Mouse (Mus musculus): ENCODE data around the gene Mucl3. TPM values are rescaled to one million over a fixed set of nuclear protein-coding genes. Genes with fewer than 3 reads are reported as not detected.

Gene Mucl3
- total RNA-seq (2021) (not detected), polyA plus RNA-seq (2012; rRNA removed) (not detected in 2 replicates)
- long read RNA-seq: 0 reads

DNA sequence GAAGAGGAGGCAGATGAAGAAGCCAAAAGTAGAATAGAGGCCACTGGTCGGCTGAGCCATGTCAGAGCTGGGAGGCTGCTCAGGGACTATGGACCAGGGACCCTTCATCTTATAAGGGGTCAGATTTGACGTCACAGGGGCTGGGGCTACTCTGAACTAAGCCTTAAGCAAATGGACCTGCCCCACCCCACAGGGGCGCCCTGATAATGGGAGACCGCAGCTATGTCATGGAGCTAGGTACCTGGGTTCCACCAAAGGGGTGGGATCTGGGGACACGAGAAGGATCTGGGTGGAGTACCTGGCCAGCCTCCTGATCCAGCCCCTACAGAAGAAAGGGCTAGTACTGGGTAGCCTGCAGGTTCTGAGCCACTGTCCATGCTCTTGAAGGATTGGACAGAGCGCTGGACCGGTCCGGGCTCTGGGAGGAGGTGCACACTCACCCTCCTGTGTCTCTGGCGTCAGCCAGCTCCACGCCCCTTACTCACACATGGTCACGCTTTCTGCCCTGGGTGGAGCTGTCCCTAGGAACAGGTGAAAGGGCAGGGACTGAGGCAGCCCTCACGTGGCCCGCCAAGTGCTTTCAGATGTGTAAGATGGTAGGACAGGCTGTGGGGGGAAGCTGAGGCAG is at the start of gene Mucl3:
Mucl3 (minus strand) TSS at position 87 of the 628 bp plus-strand sequence.
- no peak for TF ChIP-seq POLR2A (IDR thresholded peaks at IDR 0.05; ENCODE audit: insufficient read depth, low read depth, low read length)
- no peak for TF ChIP-seq CTCF (IDR thresholded peaks at IDR 0.05)
- TF ChIP-seq EP300 (IDR thresholded peaks at IDR 0.05; ENCODE audit: insufficient read depth, low read depth, low read length): no peak
- no peaks in the 10 kb centered on the region for H3K36me3 ChIP-seq (ENCODE audit: control insufficient read depth, insufficient read depth, low read length)
- H3K4me1 ChIP-seq (ENCODE audit: control insufficient read depth, insufficient read depth, low read length): no peaks in the 10 kb centered on the region
- intact Hi-C loops (cut with DNase I): no loop called here
- DNase-seq: no peak
- no peak within 1 kb of the TSS for H3K4me3 ChIP-seq
- H3K9ac ChIP-seq (ENCODE audit: low read depth, low read length): no peak within 1 kb of the TSS
- H3K27me3 ChIP-seq (ENCODE audit: control insufficient read depth, insufficient read depth, low read length): no peaks in the 10 kb centered on the region
- H3K27ac ChIP-seq: no peak within 1 kb of the TSS
- 66% methylated on average over 13 of the region's 13 CpGs for WGBS
- H3K79me2 ChIP-seq (replicated peaks; ENCODE audit: control insufficient read depth, insufficient read depth, low read length): no peaks in the 10 kb centered on the region

DNA sequence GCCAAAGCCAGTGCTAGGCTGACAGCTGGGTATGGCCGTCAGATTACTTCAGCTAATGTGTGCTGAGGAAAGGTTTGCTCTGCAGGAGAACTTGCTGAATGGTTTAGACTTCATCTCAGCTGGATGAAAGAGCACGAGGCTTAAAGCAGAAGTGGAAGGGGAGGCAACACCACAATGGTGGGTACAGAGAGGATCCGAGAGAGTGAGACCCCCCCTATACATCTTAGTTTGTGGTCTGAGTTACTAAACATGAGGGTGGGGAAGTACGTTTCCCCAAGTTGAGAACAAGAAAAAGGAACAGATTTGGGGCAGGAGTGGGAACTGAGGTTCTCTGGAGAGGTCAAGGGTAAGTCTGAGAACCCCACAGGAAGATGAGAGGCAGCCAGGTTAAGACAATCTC is 48.9 kb upstream of the Mucl3 start:
- Histone ChIP-seq H3K4me1 (ENCODE audit: control insufficient read depth, insufficient read depth, low read length) (peaks cover 2% of the 10 kb centered on the region; the same call in 1 of the 2 replicates), H3K9ac (ENCODE audit: low read depth, low read length) (no peak overlapping the region), H3K79me2 (replicated peaks; ENCODE audit: control insufficient read depth, insufficient read depth, low read length) (no peaks in the 10 kb centered on the region), H3K4me3 (no peak overlapping the region), H3K36me3 (ENCODE audit: control insufficient read depth, insufficient read depth, low read length) (no peaks in the 10 kb centered on the region), H3K27ac (no peak overlapping the region), H3K27me3 (ENCODE audit: control insufficient read depth, insufficient read depth, low read length) (0 out of 2 replicates have a peak, but pooled peaks cover under 1% of the 10 kb centered on the region)
- no peak for DNase-seq
- WGBS: 68% methylated on average over 4 of the region's 4 CpGs
- intact Hi-C loops (cut with DNase I): no loop called here
- TF ChIP-seq EP300 (IDR thresholded peaks at IDR 0.05; ENCODE audit: insufficient read depth, low read depth, low read length) (no peak), CTCF (IDR thresholded peaks at IDR 0.05) (no peak), POLR2A (IDR thresholded peaks at IDR 0.05; ENCODE audit: insufficient read depth, low read depth, low read length) (no peak)

DNA sequence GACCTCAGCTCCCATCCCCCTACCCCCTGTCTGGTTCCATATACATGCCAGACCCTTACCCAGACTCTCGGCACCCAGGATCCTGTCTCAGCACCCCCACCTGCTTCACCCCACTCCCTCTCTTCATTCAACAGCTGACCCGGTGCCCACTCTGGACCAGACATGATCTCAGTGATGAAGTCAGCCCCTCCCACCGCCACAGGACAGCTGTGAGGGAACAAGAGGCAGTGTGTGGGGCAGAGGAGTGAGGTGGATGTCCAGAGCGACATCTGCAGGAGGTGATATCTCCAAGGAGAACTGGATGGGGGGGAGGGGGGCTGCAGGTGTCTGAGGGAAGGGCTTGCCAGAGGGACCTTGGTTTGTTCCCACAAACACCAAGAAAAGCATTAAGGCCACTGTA is 48.3 kb upstream of the Mucl3 start:
- TF ChIP-seq CTCF (IDR thresholded peaks at IDR 0.05) (no peak), POLR2A (IDR thresholded peaks at IDR 0.05; ENCODE audit: insufficient read depth, low read depth, low read length) (no peak), EP300 (IDR thresholded peaks at IDR 0.05; ENCODE audit: insufficient read depth, low read depth, low read length) (no peak)
- intact Hi-C loops (cut with DNase I): no loop called here

DNA sequence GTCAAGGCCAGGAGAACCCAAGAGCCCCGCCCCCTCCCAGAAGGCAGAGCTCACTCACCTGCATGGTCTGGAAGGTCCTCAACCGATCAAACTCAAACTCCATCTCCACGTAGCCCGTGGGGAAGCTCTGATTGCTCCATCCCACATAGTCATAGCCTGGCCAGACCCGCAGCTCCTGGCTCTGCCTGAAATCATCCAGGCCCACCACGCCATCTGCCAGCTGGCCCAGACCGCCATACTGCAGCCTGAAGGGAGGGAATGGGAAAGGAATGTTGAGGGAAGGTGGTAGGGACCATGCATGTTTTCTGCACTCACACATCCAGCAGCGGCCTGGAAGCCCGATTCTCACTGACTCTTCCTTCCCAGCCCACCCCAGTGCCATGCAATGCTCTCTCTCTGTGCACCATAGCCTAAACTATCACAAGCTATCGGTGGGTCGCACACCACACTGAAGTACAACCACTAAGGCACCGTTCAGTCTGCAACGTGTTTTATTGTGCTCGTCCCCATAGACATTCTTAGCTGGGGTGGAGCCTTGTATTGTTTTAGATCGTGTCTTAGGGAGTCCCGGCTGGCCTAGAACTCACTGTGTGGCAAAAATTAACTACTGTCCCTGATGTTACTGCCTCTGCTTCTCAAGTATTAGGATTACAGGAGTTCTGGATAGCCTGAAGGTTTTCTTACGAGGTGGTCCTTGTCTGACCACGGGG is 46.6 kb upstream of the Mucl3 start:
- H3K9ac ChIP-seq (ENCODE audit: low read depth, low read length): no peak overlapping the region
- 86% methylated on average over 18 of the region's 18 CpGs for WGBS
- no peaks in the 10 kb centered on the region for H3K27me3 ChIP-seq (ENCODE audit: control insufficient read depth, insufficient read depth, low read length)
- no peaks in the 10 kb centered on the region for H3K79me2 ChIP-seq (replicated peaks; ENCODE audit: control insufficient read depth, insufficient read depth, low read length)
- intact Hi-C loops (cut with DNase I): no loop called here
- H3K27ac ChIP-seq: no peak overlapping the region
- H3K4me3 ChIP-seq: no peak overlapping the region
- no peak for DNase-seq
- no peak for TF ChIP-seq CTCF (IDR thresholded peaks at IDR 0.05)
- no peak for TF ChIP-seq POLR2A (IDR thresholded peaks at IDR 0.05; ENCODE audit: insufficient read depth, low read depth, low read length)
- TF ChIP-seq EP300 (IDR thresholded peaks at IDR 0.05; ENCODE audit: insufficient read depth, low read depth, low read length): no peak
- no peaks in the 10 kb centered on the region for H3K36me3 ChIP-seq (ENCODE audit: control insufficient read depth, insufficient read depth, low read length)
- H3K4me1 ChIP-seq (ENCODE audit: control insufficient read depth, insufficient read depth, low read length): no peaks in the 10 kb centered on the region

More for the DNA sequence above, 48.3 kb upstream of the Mucl3 start:
- H3K27ac ChIP-seq: no peak overlapping the region
- 75% methylated on average over 4 of the region's 4 CpGs for WGBS
- H3K79me2 ChIP-seq (replicated peaks; ENCODE audit: control insufficient read depth, insufficient read depth, low read length): no peaks in the 10 kb centered on the region
- no peak overlapping the region for H3K4me3 ChIP-seq
- H3K9ac ChIP-seq (ENCODE audit: low read depth, low read length): no peak overlapping the region
- H3K4me1 ChIP-seq (ENCODE audit: control insufficient read depth, insufficient read depth, low read length): peaks cover 1% of the 10 kb centered on the region; the same call in 1 of the 2 replicates
- H3K36me3 ChIP-seq (ENCODE audit: control insufficient read depth, insufficient read depth, low read length): no peaks in the 10 kb centered on the region
- no peak for DNase-seq
- H3K27me3 ChIP-seq (ENCODE audit: control insufficient read depth, insufficient read depth, low read length): no peaks in the 10 kb centered on the region

DNA sequence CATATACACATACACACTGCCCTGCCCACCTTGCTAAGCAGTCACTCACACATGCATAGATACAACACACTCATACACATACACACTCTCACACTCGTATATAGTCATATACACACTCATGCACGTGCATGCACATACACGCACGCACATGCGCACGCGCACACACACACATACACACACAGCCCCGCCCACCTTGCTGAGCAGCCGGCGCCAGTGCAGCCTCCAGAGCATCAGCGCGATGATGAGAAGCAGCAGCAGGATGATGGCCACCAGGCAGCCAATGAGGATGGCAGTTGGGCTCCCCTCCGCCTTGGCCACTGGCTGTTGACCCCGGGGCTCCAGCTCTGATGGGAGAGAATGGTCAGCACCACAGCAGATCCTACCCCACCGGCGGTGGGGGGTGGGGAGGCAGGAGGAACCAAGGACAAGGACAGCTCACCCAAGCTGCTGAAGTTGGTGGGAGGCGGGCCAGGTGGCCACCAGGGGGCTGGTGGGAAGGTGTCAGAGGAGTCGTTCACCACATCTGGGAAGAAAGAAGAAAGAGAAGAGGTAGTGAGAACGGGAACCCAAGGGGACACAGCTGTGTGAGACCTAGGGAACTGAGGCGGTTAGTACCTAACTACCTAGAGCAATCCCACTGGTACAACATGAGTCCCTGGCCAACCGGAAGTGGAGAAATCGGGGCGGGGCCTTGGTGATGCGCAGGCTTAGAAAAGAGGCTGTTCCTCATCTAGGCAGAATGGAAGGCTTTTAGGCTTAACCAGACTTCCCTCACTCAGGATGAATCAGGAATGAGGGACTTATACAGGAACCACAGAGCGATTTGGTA is 45.1 kb upstream of the Mucl3 start:
- DNase-seq: no peak
- no peaks in the 10 kb centered on the region for H3K79me2 ChIP-seq (replicated peaks; ENCODE audit: control insufficient read depth, insufficient read depth, low read length)
- no peaks in the 10 kb centered on the region for H3K36me3 ChIP-seq (ENCODE audit: control insufficient read depth, insufficient read depth, low read length)
- H3K9ac ChIP-seq (ENCODE audit: low read depth, low read length): no peak overlapping the region
- TF ChIP-seq EP300 (IDR thresholded peaks at IDR 0.05; ENCODE audit: insufficient read depth, low read depth, low read length) (no peak), CTCF (IDR thresholded peaks at IDR 0.05) (0 out of 2 replicates have a peak, but pooled peaks have one; percentile 10)
- H3K27ac ChIP-seq: no peak overlapping the region
- H3K4me1 ChIP-seq (ENCODE audit: control insufficient read depth, insufficient read depth, low read length): no peaks in the 10 kb centered on the region
- 81% methylated on average over 25 of the region's 25 CpGs for WGBS
- no peak overlapping the region for H3K4me3 ChIP-seq
- no peaks in the 10 kb centered on the region for H3K27me3 ChIP-seq (ENCODE audit: control insufficient read depth, insufficient read depth, low read length)
- intact Hi-C loops (cut with DNase I): no loop called here
